In genomic region chr12:105545696-105546435, GRCm38 (mm10) we compare ENCODE assay signal across 12 mouse cellular contexts. TPM values are rescaled to one million over a fixed set of nuclear protein-coding genes. Genes with fewer than 3 reads are reported as not detected.
DNase-seq lines count a peak whose midpoint lies in the region; ATAC-seq and TF ChIP-seq lines count a peak whose summit lies in the region.
"Had no signal": no experiment of that assay in that cellular context is flagged by ENCODE, and none has a peak within 500 bp of the region (broad histone marks: within the 10 kb centered on the region; RNA-seq: fewer than 3 reads in every experiment).

No protein-coding gene starts in this region.

- WGBS in heart, postnatal 0 days, result 38% methylated on average over 17 of the region's 17 CpGs
- 27% methylated on average over 17 of the region's 17 CpGs for WGBS in intestine, embryonic 16.5 days
- 49% methylated on average over 17 of the region's 17 CpGs for WGBS in forebrain, postnatal 0 days

- no peak overlapping the region for H3K4me2 ChIP-seq in heart, postnatal 0 days (ENCODE audit: low read depth, low read length)
- no peak overlapping the region for H3K4me2 ChIP-seq in intestine, embryonic 16.5 days (ENCODE audit: low read depth, low read length)
- H3K4me2 ChIP-seq in forebrain, postnatal 0 days (ENCODE audit: low read depth), result no peak overlapping the region
- H3K4me2 ChIP-seq: liver, embryonic 13.5 days; stomach, embryonic 15.5 days had no signal

- H3K27ac ChIP-seq in heart, postnatal 0 days (ENCODE audit: low read depth), result peak overlapping the region; percentile 9; the same call in 1 of the 2 replicates
- H3K27ac ChIP-seq in intestine, embryonic 16.5 days (ENCODE audit: low read length), result no peak overlapping the region
- no peak overlapping the region for H3K27ac ChIP-seq in forebrain, postnatal 0 days (ENCODE audit: low read depth, low read length)
- H3K27ac ChIP-seq: liver, embryonic 13.5 days; stomach, embryonic 15.5 days had no signal

- no peaks in the 10 kb centered on the region for H3K27me3 ChIP-seq in heart, postnatal 0 days (ENCODE audit: control insufficient read depth, insufficient read depth, low read length)
- H3K27me3 ChIP-seq in intestine, embryonic 16.5 days (replicated peaks; ENCODE audit: control insufficient read depth, insufficient read depth, low read length), result no peaks in the 10 kb centered on the region
- H3K27me3 ChIP-seq in forebrain, postnatal 0 days (ENCODE audit: insufficient read depth, low read length), result no peaks in the 10 kb centered on the region
- H3K27me3 ChIP-seq: liver, embryonic 13.5 days; stomach, embryonic 15.5 days had no signal

- no peak for ATAC-seq in heart, postnatal 0 days (ENCODE audit: insufficient read depth, low read depth)
- ATAC-seq in intestine, embryonic 16.5 days, result peak; percentile 34; the same call in 1 of the 2 replicates
- no peak for ATAC-seq in forebrain, postnatal 0 days

- H3K9ac ChIP-seq in heart, postnatal 0 days (replicated peaks; ENCODE audit: low read depth, low read length), result no peak overlapping the region
- no peak overlapping the region for H3K9ac ChIP-seq in intestine, embryonic 16.5 days (ENCODE audit: low read depth, low read length)
- H3K9ac ChIP-seq in forebrain, postnatal 0 days, result no peak overlapping the region
- H3K9ac ChIP-seq: liver, embryonic 13.5 days; stomach, embryonic 15.5 days had no signal

- H3K36me3 ChIP-seq in heart, postnatal 0 days (replicated peaks; ENCODE audit: control insufficient read depth, insufficient read depth, low read length), result no peaks in the 10 kb centered on the region
- H3K36me3 ChIP-seq in intestine, embryonic 16.5 days (ENCODE audit: control insufficient read depth, insufficient read depth, low read length), result no peaks in the 10 kb centered on the region
- no peaks in the 10 kb centered on the region for H3K36me3 ChIP-seq in forebrain, postnatal 0 days (ENCODE audit: insufficient read depth)
- H3K36me3 ChIP-seq: G1E; liver, embryonic 13.5 days; stomach, embryonic 15.5 days had no signal

- no peak for DNase-seq in heart, postnatal 0 days (ENCODE audit: low spot score)
- DNase-seq in heart, adult 8-10 months (ENCODE audit: low spot score), result no peak
- DNase-seq in urinary bladder, postnatal 25 days (ENCODE audit: low spot score), result peak; percentile 35
- no peak for DNase-seq in urinary bladder, adult 2 months (ENCODE audit: low spot score)
- DNase-seq in adrenal gland, adult 2 months, result no peak
- no peak for DNase-seq in forebrain, postnatal 0 days
- no peak for DNase-seq in cerebellum, adult 11 months
- DNase-seq: liver, embryonic 13.5 days had no signal

- TF ChIP-seq CTCF in heart, postnatal 0 days (IDR thresholded peaks at IDR 0.05; ENCODE audit: low read depth), result no peak
- TF ChIP-seq CTCF in forebrain, postnatal 0 days (IDR thresholded peaks at IDR 0.05; ENCODE audit: low read depth), result no peak

- no peak overlapping the region for H3K4me3 ChIP-seq in heart, postnatal 0 days (ENCODE audit: low read depth, low read length)
- H3K4me3 ChIP-seq in intestine, embryonic 16.5 days (ENCODE audit: low read length), result no peak overlapping the region
- no peak overlapping the region for H3K4me3 ChIP-seq in forebrain, postnatal 0 days (ENCODE audit: low read depth, low read length)
- H3K4me3 ChIP-seq: liver, embryonic 13.5 days; stomach, embryonic 15.5 days had no signal

- no peak for TF ChIP-seq EP300 in heart, postnatal 0 days (IDR thresholded peaks at IDR 0.05; ENCODE audit: low read depth)

- H3K4me1 ChIP-seq in heart, postnatal 0 days (ENCODE audit: control insufficient read depth, insufficient read depth), result peaks cover 29% of the 10 kb centered on the region
- peaks cover 15% of the 10 kb centered on the region for H3K4me1 ChIP-seq in intestine, embryonic 16.5 days (ENCODE audit: control insufficient read depth, insufficient read depth, low read length)
- no peaks in the 10 kb centered on the region for H3K4me1 ChIP-seq in forebrain, postnatal 0 days (ENCODE audit: insufficient read depth)

- no peaks in the 10 kb centered on the region for H3K9me3 ChIP-seq in heart, postnatal 0 days (replicated peaks; ENCODE audit: control insufficient read depth, low read length)
- no peaks in the 10 kb centered on the region for H3K9me3 ChIP-seq in intestine, embryonic 16.5 days (ENCODE audit: control insufficient read depth, low read length)
- H3K9me3 ChIP-seq in forebrain, postnatal 0 days (ENCODE audit: low read length), result no peaks in the 10 kb centered on the region
- H3K9me3 ChIP-seq: liver, embryonic 13.5 days; stomach, embryonic 15.5 days had no signal

RNA-seq across cellular contexts. Expression of gene Bdkrb2, which starts 17.2 kb away (rescaled TPM):
- 0.54 and 4.0 TPM in 2 replicates for total RNA-seq in heart, postnatal 0 days (2014; rRNA removed; ENCODE audit: low replicate concordance)
- 0.60 and 0.71 TPM in 2 replicates for polyA plus RNA-seq in heart, postnatal 0 days (2015; fragmentation: Nextera tagmentation; extraction: Ambion mirVana)
- under 1 TPM; 0.26 to 0.44 (median 0.33) TPM for total RNA-seq in heart, adult 8-10 months (2022)
- 5.7 and 6.6 TPM in 2 replicates for polyA plus RNA-seq in urinary bladder, adult 2 months (2012; rRNA removed)
- 5.3 and 5.8 TPM in 2 replicates for polyA plus RNA-seq in intestine, embryonic 16.5 days (2015; fragmentation: Nextera tagmentation; extraction: Ambion mirVana)
- total RNA-seq in adrenal gland, adult 2 months (2021), result 10 to 100 TPM; 12.3 to 12.4 TPM
- polyA plus RNA-seq in adrenal gland, adult 2 months (2012; rRNA removed), result 4.1 and 6.4 TPM in 2 replicates
- total RNA-seq in forebrain, postnatal 0 days (2014; rRNA removed), result 0.92 and 1.7 TPM in 2 replicates
- 0.29 and 0.53 TPM in 2 replicates for polyA plus RNA-seq in forebrain, postnatal 0 days (2015; fragmentation: Nextera tagmentation; extraction: Ambion mirVana)
- polyA plus RNA-seq: liver, embryonic 13.5 days had no signal

RNA-seq across cellular contexts. Expression of gene Bdkrb1, which starts 57.0 kb away (rescaled TPM):
- total RNA-seq in heart, postnatal 0 days (2014; rRNA removed; ENCODE audit: low replicate concordance), result not detected in 2 replicates
- not detected in 2 replicates for polyA plus RNA-seq in heart, postnatal 0 days (2015; fragmentation: Nextera tagmentation; extraction: Ambion mirVana)
- not detected for total RNA-seq in heart, adult 8-10 months (2022)
- 0.17 and 0.35 TPM in 2 replicates for polyA plus RNA-seq in urinary bladder, adult 2 months (2012; rRNA removed)
- polyA plus RNA-seq in intestine, embryonic 16.5 days (2015; fragmentation: Nextera tagmentation; extraction: Ambion mirVana), result 0.22 and 0.43 TPM in 2 replicates
- total RNA-seq in adrenal gland, adult 2 months (2021), result not detected
- 0.24 and 0.36 TPM in 2 replicates for polyA plus RNA-seq in adrenal gland, adult 2 months (2012; rRNA removed)
- not detected in 2 replicates for total RNA-seq in forebrain, postnatal 0 days (2014; rRNA removed)
- polyA plus RNA-seq in forebrain, postnatal 0 days (2015; fragmentation: Nextera tagmentation; extraction: Ambion mirVana), result 0.10 and 0.11 TPM in 2 replicates
- total RNA-seq: G1E had no signal
- polyA plus RNA-seq: frontal cortex, adult 2 months; G1E had no signal
